Mouse (Mus musculus) neutrophil, adult 83 days (primary cell): ENCODE data around the gene 4921507P07Rik. TPM values are rescaled to one million over a fixed set of nuclear protein-coding genes. Genes with fewer than 3 reads are reported as not detected.

Experiments
- total RNA-seq, 2 experiments: library from RNA; stranded (reverse); gene quantifications; one replicate each; pipeline ENCODE4 v1.2.4; 2023

4921507P07Rik gene
- under 1 TPM; 0.88 to 0.93 TPM for total RNA-seq

DNA sequence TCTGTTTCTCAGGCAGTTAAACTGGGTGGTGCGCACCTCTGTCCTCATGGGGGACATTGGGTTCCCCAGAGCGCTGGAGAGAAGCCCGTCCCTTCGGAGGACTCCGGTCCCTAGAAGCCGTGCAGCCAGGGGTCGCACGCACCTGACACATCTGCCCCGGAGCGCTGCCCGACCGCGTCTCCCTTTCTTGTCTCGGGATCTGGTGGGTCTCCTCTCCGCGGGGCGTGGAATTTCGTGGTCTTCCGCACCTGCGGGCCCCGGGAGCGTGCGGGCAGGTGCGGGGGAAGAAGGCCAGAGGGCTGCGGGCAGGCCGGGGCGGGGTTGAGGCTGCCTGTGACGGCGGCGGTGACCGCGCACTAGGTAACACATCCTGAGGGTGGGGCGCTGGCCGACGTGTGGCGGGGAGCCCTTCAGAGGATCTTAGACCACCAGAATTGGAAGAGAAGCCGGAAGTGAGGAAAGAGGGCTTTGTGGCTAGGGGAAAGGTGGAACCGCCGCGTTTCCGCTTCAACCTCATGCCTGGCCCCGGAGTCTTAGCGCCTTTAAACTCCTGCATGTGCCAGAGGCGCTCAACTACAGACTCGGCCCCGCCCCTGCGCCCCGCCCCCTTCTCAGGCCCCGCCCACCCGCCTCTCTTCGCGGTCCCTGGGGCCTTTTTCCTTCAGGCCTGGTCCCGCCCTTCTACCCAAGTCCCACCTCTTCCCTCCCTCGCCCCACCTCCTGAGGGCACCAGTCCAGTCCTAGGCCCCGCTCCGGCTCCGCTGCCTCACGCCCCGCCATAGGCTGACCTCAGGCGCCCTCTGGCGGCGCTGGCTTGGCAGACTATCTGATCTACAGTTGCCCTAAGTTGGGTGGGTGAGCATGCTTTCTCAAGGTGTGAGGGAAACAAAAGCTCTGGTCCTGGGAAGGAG, at the start of gene 4921507P07Rik:
Gene 4921507P07Rik, minus strand, starts transcription at position 332 of the 911 bp plus-strand sequence.

DNA sequence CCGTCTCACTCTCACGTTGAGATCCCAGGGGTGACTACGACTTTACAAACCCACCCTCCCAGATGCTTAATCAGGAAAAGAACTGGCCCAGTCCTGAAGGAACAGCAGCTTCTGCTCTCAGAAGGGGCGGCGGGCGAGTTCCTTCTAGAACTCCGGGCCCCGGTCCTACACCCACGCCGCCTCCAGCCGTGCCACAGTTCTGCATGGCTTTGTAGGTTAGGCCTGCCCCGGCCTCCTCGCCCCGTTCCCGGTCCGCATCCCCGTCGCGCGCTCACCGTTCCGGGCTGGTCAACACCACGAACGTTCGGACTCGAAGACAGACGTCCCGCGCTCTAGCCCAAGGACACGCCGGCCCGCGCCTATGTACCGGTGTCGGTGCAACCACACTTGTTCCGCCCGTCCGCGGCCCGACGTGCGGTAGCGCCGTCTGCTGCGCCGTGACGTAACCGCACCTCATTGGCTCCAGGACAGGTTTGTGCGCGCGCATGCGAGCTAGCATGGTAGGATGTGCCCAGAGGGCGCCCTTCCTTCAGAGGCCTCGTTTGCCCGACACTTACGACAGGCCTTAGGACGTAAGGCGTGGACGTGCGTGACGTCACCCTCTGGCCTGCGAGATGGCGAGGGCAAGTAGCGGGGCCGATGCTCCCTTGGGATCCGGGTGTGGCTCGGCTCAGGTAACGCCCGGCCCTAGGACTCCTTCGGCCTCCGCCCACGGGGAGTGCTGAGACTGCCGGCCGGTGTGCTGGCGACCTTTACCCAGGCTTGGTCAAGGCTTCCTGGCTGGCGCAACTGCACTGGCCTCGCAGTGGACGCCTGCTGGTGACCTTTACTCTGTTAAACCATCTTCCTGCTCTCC, 30.1 kb downstream of the 4921507P07Rik start, which contains the start of gene Cycs:
Gene Cycs, minus strand, starts transcription at position 398 of the 856 bp plus-strand sequence.

Other genes with a start within 250 kb of the 4921507P07Rik start
- 1 to 10 TPM; 5.8 to 8.1 TPM for gene Osbpl3, start 140.4 kb downstream of the 4921507P07Rik start, total RNA-seq
- gene Cycs, start 30.1 kb downstream of the 4921507P07Rik start, total RNA-seq, result 10 to 100 TPM; 30.1 to 31.0 TPM
- not detected for gene Npvf, start 57.8 kb upstream of the 4921507P07Rik start, total RNA-seq